Mouse (Mus musculus) embryonic facial prominence, embryonic 12.5 days (tissue): ENCODE data around the gene Tgfb1i1. TPM values are rescaled to one million over a fixed set of nuclear protein-coding genes. Genes with fewer than 3 reads are reported as not detected.

Experiments used
- ATAC-seq: fragments of 200-750 bp; cut with Nextera tagmentation; 2 replicates; pipeline ENCODE4 v1.8.0; 2017; ENCODE audit not compliant: insufficient number of reproducible peaks, insufficient read depth, low FRiP score, low TSS enrichment
- H3K27ac ChIP-seq: fragments of 300-500 bp; sonication (generic); 2 replicates; pipeline ENCODE4 v1.5.1; 2016; ENCODE audit warnings: mild to moderate bottlenecking
- H3K27me3 ChIP-seq: fragments of 300-500 bp; sonication (generic); 2 replicates; pipeline ENCODE4 v1.6.1; 2016; ENCODE audit warnings: mild to moderate bottlenecking, moderate library complexity
- H3K36me3 ChIP-seq: fragments of 300-500 bp; sonication (generic); 2 replicates; pipeline ENCODE4 v1.6.1; 2016; ENCODE audit warnings: mild to moderate bottlenecking
- H3K4me1 ChIP-seq: fragments of 300-500 bp; sonication (generic); 2 replicates; pipeline ENCODE4 v1.6.1; 2016
- H3K4me2 ChIP-seq: fragments of 300-500 bp; sonication (generic); replicated peaks from 2 replicates; pipeline ENCODE4 v1.6.1; 2016; ENCODE audit warnings: mild to moderate bottlenecking, moderate library complexity
- H3K4me3 ChIP-seq: fragments of 300-500 bp; sonication (generic); 2 replicates; pipeline ENCODE4 v1.5.1; 2016; ENCODE audit warnings: mild to moderate bottlenecking
- H3K9ac ChIP-seq: fragments of 300-500 bp; sonication (generic); 2 replicates; pipeline ENCODE4 v1.6.1; 2016; ENCODE audit warnings: mild to moderate bottlenecking, moderate library complexity
- H3K9me3 ChIP-seq: fragments of 300-500 bp; sonication (generic); 2 replicates; pipeline ENCODE4 v1.6.1; 2016; ENCODE audit warnings: mild to moderate bottlenecking, moderate library complexity
- WGBS: fragments of 180-500 bp; shearing (Covaris S2); methylation state at CpG from one replicate; pipeline ENCODE4 v1.1.7; 2016; 5-methylcytosine and 5-hydroxymethylcytosine counted together
- polyA plus RNA-seq: library from polyadenylated mRNA; unstranded; fragments of >200 nt; fragmentation: Nextera tagmentation; extraction: Ambion mirVana; gene quantifications from 2 replicates; pipeline ENCODE4 v1.2.1, GENCODE M21; 2016

The Tgfb1i1 gene
- polyA plus RNA-seq, 1 experiment from 2014 or later = 47.7 TPM

GRCm38 (mm10) chr7:128235481-128235880 lies 11.1 kb upstream of the Tgfb1i1 start:
- no peaks in the 10 kb centered on the region for H3K9me3 ChIP-seq

GRCm38 (mm10) chr7:128236426-128236825 lies 10.2 kb upstream of the Tgfb1i1 start:
- peak overlapping the region; percentile 96; the same call in 1 of the 2 replicates for H3K27ac ChIP-seq
- H3K4me1 ChIP-seq = peaks cover 16% of the 10 kb centered on the region
- peak overlapping the region; percentile 67 for H3K9ac ChIP-seq
- WGBS = 92% methylated on average over 13 of the region's 13 CpGs
- H3K4me2 ChIP-seq = peak overlapping the region; percentile 73
- peak overlapping the region; percentile 67; the same call in 1 of the 2 replicates for H3K4me3 ChIP-seq
- H3K36me3 ChIP-seq = peaks cover 18% of the 10 kb centered on the region
- no peaks in the 10 kb centered on the region for H3K27me3 ChIP-seq
- H3K9me3 ChIP-seq = no peaks in the 10 kb centered on the region
- no peak for ATAC-seq

More at GRCm38 (mm10) chr7:128235481-128235880, 11.1 kb upstream of the Tgfb1i1 start:
- H3K4me1 ChIP-seq = peaks cover 16% of the 10 kb centered on the region
- no peaks in the 10 kb centered on the region for H3K27me3 ChIP-seq
- H3K36me3 ChIP-seq = peaks cover 8% of the 10 kb centered on the region
- no peak overlapping the region for H3K4me2 ChIP-seq
- no peak overlapping the region for H3K27ac ChIP-seq
- H3K4me3 ChIP-seq = no peak overlapping the region
- no peak overlapping the region for H3K9ac ChIP-seq
- 97% methylated on average over 1 of the region's 1 CpGs for WGBS
- no peak for ATAC-seq

GRCm38 (mm10) chr7:128236856-128237592 lies 9.6 kb upstream of the Tgfb1i1 start, which contains the start of gene Armc5:
Armc5 (plus strand) TSS chr7:128237342.
- no peak for ATAC-seq
- Histone ChIP-seq H3K9me3 (no peaks in the 10 kb centered on the region), H3K27ac (peak within 1 kb of the TSS; percentile 96), H3K9ac (peak within 1 kb of the TSS; percentile 67), H3K27me3 (no peaks in the 10 kb centered on the region), H3K4me3 (peak within 1 kb of the TSS; percentile 67), H3K4me2 (peak within 1 kb of the TSS; percentile 73), H3K36me3 (peaks cover 24% of the 10 kb centered on the region), H3K4me1 (peaks cover 16% of the 10 kb centered on the region)
- 27% methylated on average over 37 of the region's 37 CpGs for WGBS

GRCm38 (mm10) chr7:128237593-128237926 lies 9.1 kb upstream of the Tgfb1i1 start:
- H3K36me3 ChIP-seq = peaks cover 29% of the 10 kb centered on the region
- no peaks in the 10 kb centered on the region for H3K9me3 ChIP-seq
- WGBS = under 1% methylated on average over 25 of the region's 25 CpGs
- H3K4me1 ChIP-seq = peaks cover 16% of the 10 kb centered on the region
- peak overlapping the region; percentile 67 for H3K4me3 ChIP-seq
- H3K4me2 ChIP-seq = peak overlapping the region; percentile 73
- peak overlapping the region; percentile 67 for H3K9ac ChIP-seq
- H3K27me3 ChIP-seq = no peaks in the 10 kb centered on the region
- ATAC-seq = no peak; the same call in 1 of the 2 replicates
- H3K27ac ChIP-seq = peak overlapping the region; percentile 96

- H3K36me3 ChIP-seq = peaks cover 33% of the 10 kb centered on the region
- no peaks in the 10 kb centered on the region for H3K27me3 ChIP-seq
- H3K9me3 ChIP-seq = no peaks in the 10 kb centered on the region
- peaks cover 16% of the 10 kb centered on the region for H3K4me1 ChIP-seq
- peak within 1 kb of the TSS; percentile 67 for H3K9ac ChIP-seq
- ATAC-seq = peak; percentile 84
- peak within 1 kb of the TSS; percentile 73 for H3K4me2 ChIP-seq
- peak within 1 kb of the TSS; percentile 67 for H3K4me3 ChIP-seq
- H3K27ac ChIP-seq = peak within 1 kb of the TSS; percentile 96
- under 1% methylated on average over 72 of the region's 72 CpGs for WGBS
Observed at GRCm38 (mm10) chr7:128237927-128238778, 8.5 kb upstream of the Tgfb1i1 start, which contains the start of gene 9130023H24Rik. 9130023H24Rik (minus strand) TSS chr7:128238031.

GRCm38 (mm10) chr7:128238991-128239390 lies 7.6 kb upstream of the Tgfb1i1 start:
- peaks cover 18% of the 10 kb centered on the region for H3K4me1 ChIP-seq
- peak overlapping the region; percentile 67 for H3K4me3 ChIP-seq
- H3K4me2 ChIP-seq = peak overlapping the region; percentile 59
- no peak for ATAC-seq
- WGBS = 25% methylated on average over 4 of the region's 4 CpGs
- H3K9me3 ChIP-seq = no peaks in the 10 kb centered on the region
- H3K36me3 ChIP-seq = peaks cover 34% of the 10 kb centered on the region
- H3K9ac ChIP-seq = peak overlapping the region; percentile 34
- H3K27ac ChIP-seq = peak overlapping the region; percentile 96
- H3K27me3 ChIP-seq = no peaks in the 10 kb centered on the region

GRCm38 (mm10) chr7:128240131-128240784 lies 6.4 kb upstream of the Tgfb1i1 start:
- H3K27ac ChIP-seq = no peak overlapping the region
- ATAC-seq = no peak
- H3K36me3 ChIP-seq = peaks cover 45% of the 10 kb centered on the region
- H3K27me3 ChIP-seq = no peaks in the 10 kb centered on the region
- peaks cover 21% of the 10 kb centered on the region for H3K4me1 ChIP-seq
- WGBS = 94% methylated on average over 27 of the region's 27 CpGs
- H3K9ac ChIP-seq = no peak overlapping the region
- H3K4me3 ChIP-seq = no peak overlapping the region
- no peaks in the 10 kb centered on the region for H3K9me3 ChIP-seq
- H3K4me2 ChIP-seq = no peak overlapping the region

GRCm38 (mm10) chr7:128242331-128242730 lies 4.3 kb upstream of the Tgfb1i1 start:
- H3K4me2 ChIP-seq = no peak overlapping the region
- H3K36me3 ChIP-seq = peaks cover 48% of the 10 kb centered on the region
- peaks cover 23% of the 10 kb centered on the region for H3K4me1 ChIP-seq
- no peak overlapping the region for H3K9ac ChIP-seq
- no peak overlapping the region for H3K27ac ChIP-seq
- H3K4me3 ChIP-seq = no peak overlapping the region
- no peaks in the 10 kb centered on the region for H3K27me3 ChIP-seq
- no peak for ATAC-seq
- 92% methylated on average over 16 of the region's 16 CpGs for WGBS
- no peaks in the 10 kb centered on the region for H3K9me3 ChIP-seq

- H3K9me3 ChIP-seq = no peaks in the 10 kb centered on the region
- ATAC-seq = no peak
- no peak overlapping the region for H3K4me2 ChIP-seq
- WGBS = 43% methylated on average over 10 of the region's 10 CpGs
- H3K4me3 ChIP-seq = no peak overlapping the region
- H3K4me1 ChIP-seq = peaks cover 31% of the 10 kb centered on the region
- H3K27ac ChIP-seq = 0 out of 2 replicates have a peak overlapping the region, but pooled peaks have one; percentile 23
- no peaks in the 10 kb centered on the region for H3K27me3 ChIP-seq
- no peak overlapping the region for H3K9ac ChIP-seq
- peaks cover 49% of the 10 kb centered on the region for H3K36me3 ChIP-seq
Observed at GRCm38 (mm10) chr7:128243921-128244320, 2.7 kb upstream of the Tgfb1i1 start.

- H3K4me2 ChIP-seq = no peak overlapping the region
- H3K27me3 ChIP-seq = no peaks in the 10 kb centered on the region
- no peak overlapping the region for H3K4me3 ChIP-seq
- WGBS = 86% methylated on average over 18 of the region's 18 CpGs
- no peak overlapping the region for H3K9ac ChIP-seq
- no peaks in the 10 kb centered on the region for H3K9me3 ChIP-seq
- 0 out of 2 replicates have a peak overlapping the region, but pooled peaks have one; percentile 23 for H3K27ac ChIP-seq
- no peak for ATAC-seq
- peaks cover 26% of the 10 kb centered on the region for H3K4me1 ChIP-seq
- peaks cover 54% of the 10 kb centered on the region for H3K36me3 ChIP-seq
Observed at GRCm38 (mm10) chr7:128244410-128245025, 2.1 kb upstream of the Tgfb1i1 start.

GRCm38 (mm10) chr7:128245547-128245946 lies 1.1 kb upstream of the Tgfb1i1 start:
- H3K27me3 ChIP-seq = no peaks in the 10 kb centered on the region
- peaks cover 53% of the 10 kb centered on the region for H3K36me3 ChIP-seq
- no peak overlapping the region for H3K4me3 ChIP-seq
- H3K4me2 ChIP-seq = no peak overlapping the region
- H3K9me3 ChIP-seq = no peaks in the 10 kb centered on the region
- WGBS = 86% methylated on average over 4 of the region's 4 CpGs
- no peak for ATAC-seq
- peaks cover 24% of the 10 kb centered on the region for H3K4me1 ChIP-seq
- no peak overlapping the region for H3K27ac ChIP-seq
- H3K9ac ChIP-seq = no peak overlapping the region
